Mouse (Mus musculus) G1E (cell line): ENCODE data around the gene Mms19.

Source experiments
- CTCF ChIP-seq: IDR thresholded peaks from 2 replicates; pipeline ENCODE4 v1.5.1; 2012; ENCODE audit warnings: low read depth, low read length, inconsistent platforms, mixed read lengths
- GATA1 ChIP-seq: IDR thresholded peaks from 2 replicates; pipeline ENCODE4 v1.6.1; 2012; ENCODE audit warnings: borderline replicate concordance, low read length, inconsistent platforms, mixed read lengths
- GATA2 ChIP-seq: IDR thresholded peaks from 2 replicates; pipeline ENCODE4 v1.6.1; 2012; ENCODE audit warnings: low read depth, low read length, inconsistent platforms, borderline replicate concordance
- TAL1 ChIP-seq: conservative IDR thresholded peaks from 2 replicates; pipeline ENCODE4 v1.6.1; 2012; ENCODE audit warnings: low read depth, low read length, inconsistent platforms, mixed read lengths

GRCm38 (mm10) chr19:42006568-42006967, 25.6 kb upstream of the Mms19 start:
- no peak for TF ChIP-seq CTCF
- TF ChIP-seq GATA1 = no peak
- no peak for TF ChIP-seq TAL1
- no peak for TF ChIP-seq GATA2
